Mouse (Mus musculus) cerebellum, adult 2 months (tissue): ENCODE results near the gene Ctdnep1.

Source experiments
- CTCF ChIP-seq: fragments of 200-500 bp; IDR thresholded peaks from 2 replicates; pipeline ENCODE4 v1.5.1; 2011; ENCODE audit warnings: low read depth, mild to moderate bottlenecking, control low read depth, low read length, moderate library complexity, borderline replicate concordance; ENCODE audit not compliant: insufficient read depth
- POLR2A ChIP-seq: fragments of 200-500 bp; IDR thresholded peaks from 2 replicates; pipeline ENCODE4 v1.6.1; 2011; ENCODE audit warnings: low read length, control low read depth, borderline replicate concordance; ENCODE audit not compliant: insufficient read depth

- TF ChIP-seq POLR2A (no peak), CTCF (no peak)
Measured at GRCm38 (mm10) chr11:69939731-69940130, 41.2 kb upstream of the Ctdnep1 start.
